Mouse (Mus musculus) ES-Bruce4 (cell line): ENCODE measurements around the gene Cyp3a59.
"Not testable (repeated sequence)": the region's sequence is repeated elsewhere in the genome, so short reads cannot be mapped to it uniquely, and the experiment has no call there.

ENCODE experiments used
- CTCF ChIP-seq: IDR thresholded peaks from one replicate; pipeline ENCODE4 v1.8.1; 2011; ENCODE audit warnings: low read depth, low read length
- EP300 ChIP-seq: IDR thresholded peaks from 2 replicates; pipeline ENCODE4 v1.6.1; 2011; ENCODE audit warnings: low read depth, low read length; ENCODE audit not compliant: insufficient read depth
- POLR2A ChIP-seq: IDR thresholded peaks from one replicate; pipeline ENCODE4 v1.8.1; 2011; ENCODE audit warnings: low read length; ENCODE audit not compliant: insufficient read depth

GRCm38 (mm10) chr5:146160439-146160838 is 81.4 kb downstream of the Cyp3a59 start, which contains the start of gene Gm5565:
- not testable (repeated sequence) for TF ChIP-seq CTCF, EP300, POLR2A
